Mouse (Mus musculus): ENCODE results near the gene Mdc1. TPM values are rescaled to one million over a fixed set of nuclear protein-coding genes. Genes with fewer than 3 reads are reported as not detected.

Gene Mdc1
- polyA plus RNA-seq, 1 experiment from 2014 or later: 21.3 TPM

DNA sequence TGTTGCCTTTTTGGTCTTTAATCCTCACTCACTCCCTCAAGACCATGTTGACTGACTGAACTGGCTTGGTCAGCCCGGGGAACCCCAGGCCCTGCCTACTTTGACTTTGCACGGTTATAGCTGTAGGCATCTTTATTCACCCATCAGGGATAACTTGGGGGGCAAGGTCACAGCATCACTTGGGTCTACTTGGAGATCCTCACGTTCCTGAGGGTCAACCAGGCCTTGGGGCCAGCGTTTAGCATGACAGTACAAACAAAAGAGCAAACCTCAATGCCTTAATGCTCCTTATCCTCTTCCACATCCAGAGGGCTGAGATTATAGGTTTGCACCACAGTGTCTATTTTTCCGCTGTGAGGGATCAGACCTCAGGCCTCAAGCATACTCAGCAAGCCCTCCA, 29.0 kb upstream of the Mdc1 start:
- Histone ChIP-seq H3K27me3 (no peaks in the 10 kb centered on the region), H3K4me3 (no peak overlapping the region), H3K4me1 (peaks cover 30% of the 10 kb centered on the region), H3K9me3 (no peaks in the 10 kb centered on the region), H3K36me3 (no peaks in the 10 kb centered on the region), H3K9ac (no peak overlapping the region), H3K4me2 (replicated peaks) (no peak overlapping the region), H3K27ac (peak overlapping the region; percentile 71)
- 67% methylated on average over 5 of the region's 5 CpGs for WGBS
- ATAC-seq (ENCODE audit: insufficient number of reproducible peaks, insufficient read depth, low FRiP score, low TSS enrichment): no peak

DNA sequence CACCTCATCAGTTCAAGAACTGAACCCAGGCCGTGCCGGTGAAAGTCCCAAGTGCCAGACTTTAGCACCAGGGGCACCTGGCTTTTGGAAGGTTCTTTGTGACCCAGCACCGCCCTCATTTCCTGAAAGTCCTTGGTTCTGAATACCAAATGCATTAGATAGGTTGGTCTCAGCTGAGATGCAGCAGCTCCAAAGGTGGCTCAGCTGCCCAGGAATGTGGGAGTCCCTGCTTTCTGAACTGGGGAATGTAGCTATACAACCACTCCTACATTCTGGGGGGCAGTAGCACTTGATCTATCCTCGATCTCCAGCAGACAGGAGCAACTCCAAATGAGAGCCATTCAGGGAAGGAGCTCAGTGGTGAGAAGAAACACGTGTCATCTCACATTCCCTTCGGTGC, 28.6 kb upstream of the Mdc1 start:
- peak overlapping the region; percentile 71 for H3K27ac ChIP-seq
- no peak for ATAC-seq (ENCODE audit: insufficient number of reproducible peaks, insufficient read depth, low FRiP score, low TSS enrichment)
- H3K9ac ChIP-seq: no peak overlapping the region

DNA sequence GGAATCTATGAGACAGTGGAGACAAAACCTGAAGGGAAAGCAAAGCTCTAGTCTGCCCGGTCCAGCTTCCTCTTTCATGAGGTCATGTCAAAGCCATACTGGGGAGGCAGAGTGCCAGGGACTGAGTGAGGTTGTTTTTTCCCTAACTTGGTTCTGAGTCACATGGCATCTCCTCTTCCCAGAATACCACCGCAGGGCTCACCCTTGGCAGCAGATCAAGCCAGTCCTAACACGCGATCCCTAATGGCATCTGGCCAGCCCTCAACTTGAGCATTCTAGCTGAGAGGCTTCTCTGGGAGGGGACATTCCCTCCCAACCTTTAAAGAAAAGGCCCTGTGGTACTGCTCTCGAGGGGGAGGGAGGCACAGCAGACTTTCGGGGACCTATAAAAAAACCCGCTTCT, 28.1 kb upstream of the Mdc1 start:
- WGBS: 57% methylated on average over 7 of the region's 7 CpGs
- H3K9me3 ChIP-seq: no peaks in the 10 kb centered on the region
- H3K4me1 ChIP-seq: peaks cover 33% of the 10 kb centered on the region
- H3K9ac ChIP-seq: no peak overlapping the region
- H3K36me3 ChIP-seq: no peaks in the 10 kb centered on the region
- H3K27me3 ChIP-seq: no peaks in the 10 kb centered on the region
- peak overlapping the region; percentile 71 for H3K27ac ChIP-seq
- ATAC-seq (ENCODE audit: insufficient number of reproducible peaks, insufficient read depth, low FRiP score, low TSS enrichment): 0 out of 2 replicates have a peak, but pooled peaks have one; percentile 62
- no peak overlapping the region for H3K4me2 ChIP-seq (replicated peaks)
- no peak overlapping the region for H3K4me3 ChIP-seq

More for the DNA sequence above, 28.6 kb upstream of the Mdc1 start:
- 67% methylated on average over 6 of the region's 6 CpGs for WGBS
- Histone ChIP-seq H3K9me3 (no peaks in the 10 kb centered on the region), H3K4me2 (replicated peaks) (no peak overlapping the region), H3K4me3 (no peak overlapping the region), H3K36me3 (no peaks in the 10 kb centered on the region), H3K4me1 (peaks cover 33% of the 10 kb centered on the region), H3K27me3 (no peaks in the 10 kb centered on the region)

DNA sequence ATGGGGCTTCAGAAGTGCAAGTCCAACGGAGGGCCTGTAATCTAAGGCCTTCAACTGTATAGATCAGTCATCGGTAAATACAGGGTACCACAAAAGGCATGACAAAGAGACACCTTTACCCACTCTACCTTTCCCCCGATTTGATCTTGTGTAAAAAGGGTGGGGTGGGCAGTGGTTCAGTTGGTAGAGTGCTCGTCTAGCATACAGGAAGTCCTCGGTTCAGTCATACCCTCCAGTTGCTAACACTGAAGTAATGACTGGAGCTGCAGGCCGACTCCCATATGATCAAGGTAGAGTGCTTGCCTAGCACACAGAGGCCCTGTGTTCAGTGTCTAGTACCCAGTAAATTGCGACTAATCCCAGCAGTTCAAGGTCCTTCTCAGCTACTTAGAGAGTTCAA, 27.7 kb upstream of the Mdc1 start:
- Histone ChIP-seq H3K36me3 (no peaks in the 10 kb centered on the region), H3K4me3 (no peak overlapping the region), H3K4me2 (replicated peaks) (no peak overlapping the region), H3K9ac (no peak overlapping the region), H3K9me3 (no peaks in the 10 kb centered on the region), H3K27me3 (no peaks in the 10 kb centered on the region), H3K27ac (0 out of 2 replicates have a peak overlapping the region, but pooled peaks have one; percentile 71), H3K4me1 (peaks cover 33% of the 10 kb centered on the region)
- WGBS: 80% methylated on average over 7 of the region's 7 CpGs
- no peak for ATAC-seq (ENCODE audit: insufficient number of reproducible peaks, insufficient read depth, low FRiP score, low TSS enrichment)

DNA sequence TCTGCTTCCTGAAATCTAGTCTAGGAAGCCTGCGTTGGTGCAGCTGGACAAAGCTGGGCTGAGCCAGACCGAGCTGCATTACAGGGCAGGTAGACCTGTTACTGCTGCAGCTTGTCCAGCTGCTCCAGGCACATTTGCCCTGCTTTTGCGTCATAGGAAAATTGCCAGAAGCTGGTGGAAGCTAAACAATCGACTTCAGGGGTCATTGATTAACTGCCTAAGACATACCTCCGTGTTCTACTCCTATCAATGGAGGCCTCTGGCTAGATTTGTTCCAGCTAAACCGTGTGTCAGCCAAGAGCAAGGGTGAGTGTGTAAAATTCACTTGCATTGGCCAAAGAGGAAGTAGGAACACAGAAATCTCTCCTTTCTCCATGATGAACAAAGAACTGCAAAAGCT, 26.6 kb upstream of the Mdc1 start:
- no peak overlapping the region for H3K9ac ChIP-seq
- no peaks in the 10 kb centered on the region for H3K36me3 ChIP-seq
- no peaks in the 10 kb centered on the region for H3K27me3 ChIP-seq
- no peaks in the 10 kb centered on the region for H3K9me3 ChIP-seq
- H3K4me2 ChIP-seq (replicated peaks): no peak overlapping the region
- peak overlapping the region; percentile 42; the same call in 1 of the 2 replicates for H3K27ac ChIP-seq
- no peak overlapping the region for H3K4me3 ChIP-seq
- peaks cover 33% of the 10 kb centered on the region for H3K4me1 ChIP-seq
- 48% methylated on average over 6 of the region's 6 CpGs for WGBS
- ATAC-seq (ENCODE audit: insufficient number of reproducible peaks, insufficient read depth, low FRiP score, low TSS enrichment): no peak

DNA sequence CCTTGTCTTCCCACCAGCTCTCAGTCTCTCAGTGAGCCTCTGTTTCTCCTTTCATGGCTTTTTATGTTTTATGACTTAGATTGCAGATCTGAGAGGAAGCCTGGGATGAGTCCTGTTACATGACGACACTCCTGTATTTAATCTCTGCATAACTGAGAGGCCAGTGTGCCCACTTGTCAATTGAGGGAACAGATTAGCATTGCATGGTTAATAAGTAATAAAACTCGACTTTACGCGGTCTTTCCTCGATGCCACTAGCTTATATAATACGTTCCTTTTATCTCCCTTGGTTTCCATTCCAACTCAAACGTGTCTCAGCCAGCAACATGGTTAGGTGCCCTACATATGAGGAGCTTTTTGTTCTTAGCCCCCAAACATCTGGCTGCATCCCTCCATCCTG, 25.5 kb upstream of the Mdc1 start:
- H3K27me3 ChIP-seq: no peaks in the 10 kb centered on the region
- no peaks in the 10 kb centered on the region for H3K36me3 ChIP-seq
- ATAC-seq (ENCODE audit: insufficient number of reproducible peaks, insufficient read depth, low FRiP score, low TSS enrichment): no peak
- no peak overlapping the region for H3K4me3 ChIP-seq
- no peak overlapping the region for H3K4me2 ChIP-seq (replicated peaks)
- no peak overlapping the region for H3K27ac ChIP-seq
- WGBS: 63% methylated on average over 7 of the region's 7 CpGs
- H3K4me1 ChIP-seq: peaks cover 33% of the 10 kb centered on the region
- H3K9ac ChIP-seq: no peak overlapping the region
- H3K9me3 ChIP-seq: no peaks in the 10 kb centered on the region

DNA sequence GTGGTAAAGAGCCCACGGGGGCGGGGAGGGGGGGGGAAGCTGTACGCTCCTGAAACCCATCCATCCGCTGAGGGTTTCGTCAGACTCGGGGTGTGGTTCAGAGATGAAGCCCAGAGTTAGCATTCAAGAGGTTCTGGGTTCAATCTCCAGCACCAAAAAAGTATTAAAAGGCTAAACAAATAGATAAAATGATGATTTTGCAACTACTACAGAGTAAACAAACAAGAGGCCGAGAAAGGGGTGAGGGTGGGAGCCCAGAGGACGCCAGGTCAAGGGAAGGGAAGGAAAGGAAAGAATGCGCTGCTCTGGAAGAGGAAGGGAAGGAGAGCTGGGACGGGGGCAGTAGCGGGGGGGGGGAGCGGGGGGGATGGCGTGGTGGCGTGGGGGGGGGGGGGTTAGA, 24.6 kb upstream of the Mdc1 start:
- peaks cover 33% of the 10 kb centered on the region for H3K4me1 ChIP-seq
- no peaks in the 10 kb centered on the region for H3K36me3 ChIP-seq
- H3K9ac ChIP-seq: no peak overlapping the region
- peak overlapping the region; percentile 20 for H3K4me2 ChIP-seq (replicated peaks)
- ATAC-seq (ENCODE audit: insufficient number of reproducible peaks, insufficient read depth, low FRiP score, low TSS enrichment): no peak
- no peak overlapping the region for H3K27ac ChIP-seq
- WGBS: 39% methylated on average over 8 of the region's 14 CpGs
- no peak overlapping the region for H3K4me3 ChIP-seq
- no peaks in the 10 kb centered on the region for H3K9me3 ChIP-seq
- H3K27me3 ChIP-seq: no peaks in the 10 kb centered on the region

DNA sequence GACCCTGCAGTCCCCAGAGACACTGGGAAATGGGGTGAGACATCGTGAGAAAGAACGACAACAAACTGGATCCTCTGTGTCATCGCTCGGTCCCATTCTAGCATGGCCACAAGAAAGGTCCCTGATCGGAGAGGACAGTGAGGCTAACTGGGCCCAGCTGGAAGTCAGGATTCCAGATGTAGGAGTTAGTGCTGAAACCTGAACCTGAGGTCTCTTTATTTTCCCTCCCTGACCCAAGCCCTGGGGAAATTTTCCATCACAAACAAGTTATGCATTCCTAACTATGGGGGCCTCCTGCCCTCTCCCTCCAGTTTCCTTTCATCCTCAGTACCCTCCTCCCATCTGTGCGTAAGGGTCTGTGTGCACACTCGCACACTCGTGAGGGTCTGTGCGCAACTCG, 24.1 kb upstream of the Mdc1 start:
- no peak for ATAC-seq (ENCODE audit: insufficient number of reproducible peaks, insufficient read depth, low FRiP score, low TSS enrichment)
- no peak overlapping the region for H3K4me3 ChIP-seq
- H3K36me3 ChIP-seq: no peaks in the 10 kb centered on the region
- peak overlapping the region; percentile 18; the same call in 1 of the 2 replicates for H3K27ac ChIP-seq
- H3K4me1 ChIP-seq: peaks cover 32% of the 10 kb centered on the region
- H3K9ac ChIP-seq: no peak overlapping the region
- H3K4me2 ChIP-seq (replicated peaks): peak overlapping the region; percentile 20
- H3K27me3 ChIP-seq: no peaks in the 10 kb centered on the region
- no peaks in the 10 kb centered on the region for H3K9me3 ChIP-seq
- 15% methylated on average over 10 of the region's 10 CpGs for WGBS

DNA sequence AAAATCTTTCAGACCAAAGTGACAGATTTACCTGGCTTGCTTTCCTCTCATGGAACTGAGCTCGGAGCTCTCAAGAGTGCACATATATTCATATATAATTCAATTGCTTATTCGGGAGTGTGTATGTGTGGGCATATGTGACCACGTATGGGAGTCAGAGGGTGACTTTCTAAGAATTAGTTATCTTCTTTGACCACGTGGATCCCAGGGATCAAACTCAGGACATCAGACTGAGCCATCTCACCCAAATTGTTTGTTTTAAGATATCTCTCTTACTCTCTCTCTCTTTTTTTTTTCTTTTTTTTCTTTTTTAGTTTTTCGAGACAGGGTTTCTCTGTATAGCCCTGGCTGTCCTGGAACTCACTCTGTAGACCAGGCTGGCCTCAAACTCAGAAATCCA, 21.2 kb upstream of the Mdc1 start:
- H3K27ac ChIP-seq: no peak overlapping the region
- H3K9me3 ChIP-seq: no peaks in the 10 kb centered on the region
- ATAC-seq (ENCODE audit: insufficient number of reproducible peaks, insufficient read depth, low FRiP score, low TSS enrichment): no peak
- no peaks in the 10 kb centered on the region for H3K27me3 ChIP-seq
- H3K4me2 ChIP-seq (replicated peaks): no peak overlapping the region
- 86% methylated on average over 5 of the region's 5 CpGs for WGBS
- no peak overlapping the region for H3K4me3 ChIP-seq
- H3K4me1 ChIP-seq: peaks cover 25% of the 10 kb centered on the region
- no peak overlapping the region for H3K9ac ChIP-seq
- 0 out of 2 replicates have a peak, but pooled peaks cover 2% of the 10 kb centered on the region for H3K36me3 ChIP-seq

DNA sequence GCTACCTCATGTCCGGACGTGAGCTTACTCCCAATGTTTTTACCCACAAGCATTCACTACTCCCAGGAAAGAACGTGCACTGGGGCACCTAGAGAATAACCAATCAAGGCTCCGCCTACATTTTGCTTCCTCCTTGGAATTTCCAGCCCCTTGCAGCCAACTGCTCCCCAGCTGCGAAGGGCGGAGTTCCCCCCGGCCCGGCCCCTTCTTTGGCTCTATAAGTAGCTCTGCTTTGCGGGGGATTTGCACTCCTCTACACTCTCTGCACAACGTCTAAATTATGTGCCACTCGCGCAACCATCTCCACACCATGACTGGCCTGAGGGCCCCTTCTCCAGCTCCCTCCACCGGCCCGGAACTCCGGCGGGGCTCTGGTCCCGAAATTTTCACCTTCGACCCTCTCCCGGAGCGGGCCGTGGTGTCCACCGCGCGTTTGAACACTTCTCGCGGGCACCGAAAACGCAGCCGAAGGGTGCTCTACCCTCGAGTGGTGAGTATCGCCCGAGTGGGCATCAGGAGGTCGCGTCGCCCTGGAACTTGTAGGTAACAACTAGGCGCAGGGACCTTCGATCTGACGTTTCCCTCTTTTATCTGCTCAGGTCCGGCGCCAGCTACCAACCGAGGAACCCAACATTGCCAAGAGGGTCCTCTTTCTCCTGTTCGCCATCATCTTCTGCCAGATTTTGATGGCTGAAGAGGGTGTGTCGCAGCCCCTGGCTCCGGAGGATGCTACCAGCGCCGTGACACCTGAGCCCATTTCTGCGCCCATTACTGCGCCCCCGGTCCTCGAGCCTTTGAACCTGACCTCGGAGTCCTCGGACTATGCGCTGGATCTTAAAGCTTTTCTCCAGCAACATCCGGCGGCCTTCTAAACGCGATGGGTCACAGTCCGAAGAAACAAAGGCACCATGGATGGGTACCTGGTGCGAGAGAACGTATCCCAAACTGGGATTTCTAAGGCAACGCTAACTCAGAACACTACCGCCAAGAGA, 19.6 kb upstream of the Mdc1 start, which contains the start of gene Ier3:
Ier3 (plus strand) TSS at position 246 of the 992 bp plus-strand sequence.
- Histone ChIP-seq H3K4me2 (replicated peaks) (peak within 1 kb of the TSS; percentile 93), H3K4me1 (peaks cover 18% of the 10 kb centered on the region), H3K9ac (peak within 1 kb of the TSS; percentile 67), H3K9me3 (no peaks in the 10 kb centered on the region), H3K27me3 (no peaks in the 10 kb centered on the region), H3K36me3 (peaks cover 14% of the 10 kb centered on the region), H3K4me3 (peak within 1 kb of the TSS; percentile 60), H3K27ac (no peak within 1 kb of the TSS)
- ATAC-seq (ENCODE audit: insufficient number of reproducible peaks, insufficient read depth, low FRiP score, low TSS enrichment): peak; percentile 45; the same call in 1 of the 2 replicates
- under 1% methylated on average over 62 of the region's 62 CpGs for WGBS

DNA sequence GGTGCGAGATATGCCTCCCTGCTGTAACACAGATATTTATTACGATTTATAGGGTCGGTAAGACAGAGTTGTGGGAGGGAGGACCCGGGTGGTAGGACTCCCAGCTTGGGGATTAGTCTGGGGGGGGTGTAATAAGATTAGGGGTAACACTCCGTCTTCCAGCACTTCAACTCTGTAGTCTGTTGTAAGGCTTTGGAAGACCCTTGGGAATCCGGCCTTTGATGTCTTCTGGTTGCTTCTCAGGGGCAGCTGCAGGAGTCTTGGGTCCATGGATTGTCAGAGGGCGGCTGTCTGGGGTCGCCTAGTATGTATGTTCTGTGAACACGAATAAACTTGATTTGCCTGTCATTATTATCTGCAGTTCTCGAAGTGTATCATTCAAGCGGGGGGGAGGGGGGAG, 18.8 kb upstream of the Mdc1 start:
- peak overlapping the region; percentile 60 for H3K4me3 ChIP-seq
- 5% methylated on average over 11 of the region's 11 CpGs for WGBS
- peak overlapping the region; percentile 93 for H3K4me2 ChIP-seq (replicated peaks)
- H3K27me3 ChIP-seq: no peaks in the 10 kb centered on the region
- H3K36me3 ChIP-seq: peaks cover 22% of the 10 kb centered on the region
- no peaks in the 10 kb centered on the region for H3K9me3 ChIP-seq
- peaks cover 9% of the 10 kb centered on the region for H3K4me1 ChIP-seq
- no peak overlapping the region for H3K27ac ChIP-seq
- ATAC-seq (ENCODE audit: insufficient number of reproducible peaks, insufficient read depth, low FRiP score, low TSS enrichment): peak; percentile 2; the same call in 1 of the 2 replicates
- peak overlapping the region; percentile 67; the same call in 1 of the 2 replicates for H3K9ac ChIP-seq
